Mouse (Mus musculus) MEL (cell line): ENCODE measurements around the gene Pigk. TPM values are rescaled to one million over a fixed set of nuclear protein-coding genes. Genes with fewer than 3 reads are reported as not detected.

ENCODE experiments used
- DNase-seq: peaks from one replicate; pipeline ENCODE4 v3.0.0; 2011; ENCODE audit warnings: low read depth, low spot score
- H3K27ac ChIP-seq: 2 replicates; pipeline ENCODE4 v1.5.1; 2012; ENCODE audit warnings: low read depth, mild to moderate bottlenecking, control low read depth, low read length, moderate library complexity; ENCODE audit not compliant: control insufficient read depth
- H3K27me3 ChIP-seq, 2 experiments: fragments of 150-350 bp in 1 of 2; sonication (generic) in 1 of 2; 2 replicates each; pipeline ENCODE4 v1.6.1; 2012; ENCODE audit warnings: low read length in 2 of 2, mild to moderate bottlenecking in 2 of 2, improper control_type of control experiment in 1 of 2, moderate library complexity in 1 of 2; ENCODE audit not compliant: insufficient read depth in 2 of 2, control insufficient read depth in 1 of 2
- H3K36me3 ChIP-seq, 2 experiments: 2 replicates each; pipeline ENCODE4 v1.6.1; 2012 to 2014; ENCODE audit warnings: low read length in 2 of 2, improper control_type of control experiment in 1 of 2, inconsistent platforms in 1 of 2, mild to moderate bottlenecking in 1 of 2; ENCODE audit not compliant: insufficient read depth in 2 of 2, control insufficient read depth in 1 of 2
- H3K4me1 ChIP-seq, 2 experiments: fragments of 150-350 bp in 1 of 2; sonication (generic) in 1 of 2; 2 replicates each; pipeline ENCODE4 v1.6.1; 2012; ENCODE audit warnings: low read length in 2 of 2, improper control_type of control experiment in 1 of 2, mild to moderate bottlenecking in 1 of 2; ENCODE audit not compliant: insufficient read depth in 2 of 2, control insufficient read depth in 1 of 2
- H3K4me3 ChIP-seq, 2 experiments: fragments of 150-350 bp in 1 of 2; sonication (generic) in 1 of 2; 2 replicates each; pipeline ENCODE4 v1.5.1; 2012; ENCODE audit warnings: low read depth in 2 of 2, low read length in 2 of 2, mild to moderate bottlenecking in 2 of 2, moderate library complexity in 2 of 2, control low read depth in 1 of 2, improper control_type of control experiment in 1 of 2; ENCODE audit not compliant: control insufficient read depth in 1 of 2, insufficient read depth in 1 of 2
- H3K79me2 ChIP-seq: 2 replicates; pipeline ENCODE4 v1.6.1; 2012; ENCODE audit warnings: mild to moderate bottlenecking, low read length, moderate library complexity; ENCODE audit not compliant: control insufficient read depth, poor library complexity, insufficient read depth
- H3K9ac ChIP-seq: 2 replicates; pipeline ENCODE4 v1.6.1; 2012; ENCODE audit warnings: low read depth, mild to moderate bottlenecking, control low read depth, low read length, moderate library complexity; ENCODE audit not compliant: control insufficient read depth, poor library complexity, severe bottlenecking
- H3K9me3 ChIP-seq: fragments of 150-350 bp; sonication (generic); replicated peaks from 2 replicates; pipeline ENCODE4 v1.6.1; 2012; ENCODE audit warnings: mild to moderate bottlenecking, low read length, improper control_type of control experiment, moderate library complexity; ENCODE audit not compliant: insufficient read depth
- CHD1 ChIP-seq: IDR thresholded peaks from 2 replicates; pipeline ENCODE4 v1.6.1; 2012; ENCODE audit warnings: low read depth, mild to moderate bottlenecking, inconsistent platforms, low read length, improper control_type of control experiment
- CTCF ChIP-seq, 3 experiments: IDR thresholded peaks in 2 of 3; conservative IDR thresholded peaks in 1 of 3; 2 replicates each; pipeline ENCODE4 v1.5.1; 2011 to 2012; ENCODE audit warnings: low read length in 3 of 3, low read depth in 2 of 3, mild to moderate bottlenecking in 2 of 3, improper control_type of control experiment in 1 of 3, inconsistent platforms in 1 of 3, mixed read lengths in 1 of 3, moderate library complexity in 1 of 3; ENCODE audit not compliant: control insufficient read depth in 1 of 3, insufficient read depth in 1 of 3, poor library complexity in 1 of 3, severe bottlenecking in 1 of 3
- E2F4 ChIP-seq: IDR thresholded peaks from 2 replicates; pipeline ENCODE4 v1.6.1; 2011; ENCODE audit warnings: low read depth, low read length, improper control_type of control experiment, borderline replicate concordance
- ELF1 ChIP-seq: IDR thresholded peaks from 2 replicates; pipeline ENCODE4 v1.6.1; 2014; ENCODE audit warnings: low read depth, mild to moderate bottlenecking, inconsistent platforms, low read length, improper control_type of control experiment, moderate library complexity
- EP300 ChIP-seq, 2 experiments: IDR thresholded peaks; 2 replicates each; pipeline ENCODE4 v1.6.1; 2011; ENCODE audit warnings: improper control_type of control experiment in 2 of 2, low read length in 2 of 2, low read depth in 1 of 2, mild to moderate bottlenecking in 1 of 2
- ETS1 ChIP-seq: IDR thresholded peaks from 2 replicates; pipeline ENCODE4 v1.6.1; 2012; ENCODE audit warnings: low read depth, mild to moderate bottlenecking, inconsistent platforms, low read length, improper control_type of control experiment, moderate library complexity
- GABPA ChIP-seq: IDR thresholded peaks from 2 replicates; pipeline ENCODE4 v1.6.1; 2012; ENCODE audit warnings: low read depth, mild to moderate bottlenecking, inconsistent platforms, low read length, improper control_type of control experiment, moderate library complexity
- MAFK ChIP-seq: IDR thresholded peaks from 2 replicates; pipeline ENCODE4 v1.6.1; 2011; ENCODE audit warnings: low read depth, mild to moderate bottlenecking, low read length, improper control_type of control experiment, borderline replicate concordance
- MAZ ChIP-seq: IDR thresholded peaks from 2 replicates; pipeline ENCODE4 v1.6.1; 2012; ENCODE audit warnings: low read depth, mild to moderate bottlenecking, inconsistent platforms, low read length, improper control_type of control experiment
- MEF2A ChIP-seq: IDR thresholded peaks from 2 replicates; pipeline ENCODE4 v1.6.1; 2014; ENCODE audit warnings: low read depth, mild to moderate bottlenecking, inconsistent platforms, low read length, improper control_type of control experiment; ENCODE audit not compliant: poor library complexity, insufficient replicate concordance, severe bottlenecking; ENCODE audit errors: extremely low read depth
- MXI1 ChIP-seq: IDR thresholded peaks from 2 replicates; pipeline ENCODE4 v1.6.1; 2011; ENCODE audit warnings: mild to moderate bottlenecking, low read depth, low read length, improper control_type of control experiment
- MYB ChIP-seq: IDR thresholded peaks from 2 replicates; pipeline ENCODE4 v1.6.1; 2011; ENCODE audit warnings: mild to moderate bottlenecking, low read depth, low read length, improper control_type of control experiment
- MYC ChIP-seq: IDR thresholded peaks from 2 replicates; pipeline ENCODE4 v1.6.1; 2011; ENCODE audit warnings: low read depth, mild to moderate bottlenecking, low read length, improper control_type of control experiment, moderate library complexity
- NRF1 ChIP-seq: IDR thresholded peaks from 2 replicates; pipeline ENCODE4 v1.6.1; 2014; ENCODE audit warnings: low read depth, mild to moderate bottlenecking, inconsistent platforms, low read length, improper control_type of control experiment, moderate library complexity; ENCODE audit not compliant: poor library complexity, insufficient read depth, severe bottlenecking
- POLR2A ChIP-seq, 2 experiments: IDR thresholded peaks; 2 replicates each; pipeline ENCODE4 v1.6.1; 2011 to 2012; ENCODE audit warnings: low read length in 2 of 2, mild to moderate bottlenecking in 2 of 2, control low read depth in 1 of 2, improper control_type of control experiment in 1 of 2, low read depth in 1 of 2, moderate library complexity in 1 of 2; ENCODE audit not compliant: control insufficient read depth in 1 of 2, insufficient read depth in 1 of 2, poor library complexity in 1 of 2
- POLR2AphosphoS2 ChIP-seq: IDR thresholded peaks from 2 replicates; pipeline ENCODE4 v1.6.1; 2011; ENCODE audit warnings: low read length, improper control_type of control experiment
- RAD21 ChIP-seq: IDR thresholded peaks from 2 replicates; pipeline ENCODE4 v1.6.1; 2011; ENCODE audit warnings: mild to moderate bottlenecking, low read depth, low read length, improper control_type of control experiment
- RCOR1 ChIP-seq: IDR thresholded peaks from 2 replicates; pipeline ENCODE4 v1.6.1; 2012; ENCODE audit warnings: low read depth, mild to moderate bottlenecking, inconsistent platforms, low read length, improper control_type of control experiment
- TBP ChIP-seq: IDR thresholded peaks from 2 replicates; pipeline ENCODE4 v1.8.0; 2011; ENCODE audit warnings: low read depth, low read length, improper control_type of control experiment
- TCF12 ChIP-seq: IDR thresholded peaks from 2 replicates; pipeline ENCODE4 v1.6.1; 2014; ENCODE audit warnings: low read depth, mild to moderate bottlenecking, inconsistent platforms, low read length, improper control_type of control experiment, moderate library complexity
- USF1 ChIP-seq: IDR thresholded peaks from 2 replicates; pipeline ENCODE4 v1.6.1; 2014; ENCODE audit warnings: low read depth, mild to moderate bottlenecking, inconsistent platforms, low read length, improper control_type of control experiment, moderate library complexity
- USF2 ChIP-seq, 2 experiments: IDR thresholded peaks; 2 replicates each; pipeline ENCODE4 v1.6.1; 2011 to 2012; ENCODE audit warnings: improper control_type of control experiment in 2 of 2, low read length in 2 of 2, borderline replicate concordance in 1 of 2, inconsistent platforms in 1 of 2, low read depth in 1 of 2, mild to moderate bottlenecking in 1 of 2; ENCODE audit not compliant: insufficient read depth in 1 of 2
- ZC3H11A ChIP-seq: IDR thresholded peaks from 2 replicates; pipeline ENCODE4 v1.6.1; 2012; ENCODE audit warnings: low read depth, mild to moderate bottlenecking, inconsistent platforms, low read length, improper control_type of control experiment
- ZMIZ1 ChIP-seq: IDR thresholded peaks from 2 replicates; pipeline ENCODE4 v1.6.1; 2012; ENCODE audit warnings: low read depth, mild to moderate bottlenecking, inconsistent platforms, low read length, improper control_type of control experiment, moderate library complexity
- ZNF384 ChIP-seq: IDR thresholded peaks from 2 replicates; pipeline ENCODE4 v1.6.1; 2012; ENCODE audit warnings: low read depth, mild to moderate bottlenecking, inconsistent platforms, low read length, improper control_type of control experiment
- polyA plus RNA-seq, 2 experiments: library from polyadenylated mRNA; stranded (reverse) in 1 of 2; unstranded in 1 of 2; fragments of >175 nt in 1 of 2; fragments of >200 nt in 1 of 2; gene quantifications; 2 replicates each; pipeline versions ENCODE4 v1.2.1 to v1.2.4; 2012; ENCODE audit warnings: low replicate concordance in 2 of 2, low read depth in 1 of 2; ENCODE audit not compliant: insufficient read length in 2 of 2, insufficient read depth in 1 of 2, missing spikeins in 1 of 2
- total RNA-seq: library from RNA; depleted of rRNA; stranded (reverse); fragments of 300-350 nt; gene quantifications from 2 replicates; pipeline ENCODE4 v1.2.3, GENCODE M21; 2012

The Pigk gene
- total and polyA plus RNA-seq, 3 experiments: 14.6 to 17.8 TPM; not detected in 1

DNA sequence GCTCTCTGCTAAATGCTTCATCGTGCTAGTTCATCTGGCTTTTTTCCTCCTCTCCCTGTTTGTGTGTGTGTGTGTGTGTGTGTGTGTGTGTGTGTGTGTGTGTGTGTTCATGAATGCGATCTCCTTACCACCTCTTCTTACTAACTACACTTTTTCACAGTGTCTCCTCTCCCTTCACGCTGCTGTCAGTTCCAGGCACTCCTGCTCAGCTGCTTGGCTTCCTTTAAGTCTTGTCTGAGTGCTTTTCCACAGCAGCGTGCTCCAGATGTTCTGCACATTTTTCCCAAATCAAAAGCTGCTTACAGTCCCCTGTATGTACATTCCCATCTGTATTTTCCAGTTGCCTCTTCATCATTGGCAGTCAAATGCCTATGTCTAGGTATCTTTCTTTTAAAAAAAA lies 79.1 kb downstream of the Pigk start:
- Histone ChIP-seq H3K9ac (no peak overlapping the region), H3K79me2 (no peaks in the 10 kb centered on the region), H3K4me3 (no peak overlapping the region), H3K27ac (no peak overlapping the region), H3K9me3 (no peaks in the 10 kb centered on the region), H3K36me3 (no peaks in the 10 kb centered on the region), H3K27me3 (no peaks in the 10 kb centered on the region), H3K4me1 (no peaks in the 10 kb centered on the region)
- TF ChIP-seq MEF2A (no peak), TCF12 (no peak), ELF1 (no peak), GABPA (no peak), ZC3H11A (no peak), RCOR1 (no peak), MYB (no peak), MXI1 (no peak)
- DNase-seq: no peak

- Histone ChIP-seq H3K79me2 (no peaks in the 10 kb centered on the region), H3K36me3 (no peaks in the 10 kb centered on the region), H3K27me3 (no peaks in the 10 kb centered on the region), H3K9me3 (no peaks in the 10 kb centered on the region), H3K4me1 (no peaks in the 10 kb centered on the region), H3K27ac (no peak overlapping the region), H3K9ac (no peak overlapping the region), H3K4me3 (no peak overlapping the region)
- DNase-seq: no peak
- TF ChIP-seq TCF12: no peak
- TF ChIP-seq MYB: no peak
- no peak for TF ChIP-seq RAD21
- no peak for TF ChIP-seq CTCF (IDR thresholded peaks at IDR 0.05 in 2 of 3, conservative IDR thresholded peaks at IDR 0.05 in 1 of 3; ENCODE audit: control insufficient read depth in 1 of 3, insufficient read depth in 1 of 3, low read depth in 2 of 3, low read length in 3 of 3, poor library complexity in 1 of 3, severe bottlenecking in 1 of 3)
Measured at GRCm38 (mm10) chr3:152796216-152796615, 82.3 kb downstream of the Pigk start.

DNA sequence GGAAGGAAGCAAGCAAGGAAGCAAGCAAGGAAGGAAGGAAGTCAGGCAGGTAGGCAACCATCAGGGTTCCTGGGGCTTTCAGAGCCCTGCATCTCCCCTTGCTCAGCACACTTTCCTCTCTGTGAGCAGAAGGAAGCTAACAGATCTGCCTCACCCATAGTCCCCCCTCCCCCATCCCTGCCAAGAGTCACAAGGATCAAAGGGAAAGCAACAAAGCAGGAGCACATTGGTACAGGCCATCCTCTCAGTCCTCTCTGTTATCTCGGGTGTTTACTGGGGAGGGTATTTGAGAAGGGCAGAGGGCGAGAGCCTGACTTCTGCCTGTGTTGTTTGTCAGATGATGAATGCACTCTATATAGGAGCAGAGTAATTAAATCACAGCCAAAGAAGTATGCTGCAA lies 83.5 kb downstream of the Pigk start:
- Histone ChIP-seq H3K4me1 (no peaks in the 10 kb centered on the region), H3K9me3 (no peaks in the 10 kb centered on the region), H3K27ac (no peak overlapping the region), H3K36me3 (no peaks in the 10 kb centered on the region), H3K27me3 (no peaks in the 10 kb centered on the region), H3K9ac (no peak overlapping the region), H3K79me2 (no peaks in the 10 kb centered on the region), H3K4me3 (no peak overlapping the region)
- no peak for DNase-seq
- TF ChIP-seq ZC3H11A (no peak), E2F4 (no peak), MYB (no peak), RCOR1 (no peak), MAZ (no peak), USF1 (no peak), MYC (no peak), USF2 (IDR thresholded peaks at IDR 0.05; ENCODE audit: borderline replicate concordance in 1 of 2, insufficient read depth in 1 of 2, low read depth in 1 of 2, low read length in 2 of 2) (no peak), TBP (no peak), MAFK (no peak), CHD1 (no peak), MXI1 (no peak), NRF1 (no peak), ETS1 (no peak), ZMIZ1 (no peak), POLR2A (IDR thresholded peaks at IDR 0.05; ENCODE audit: control insufficient read depth in 1 of 2, insufficient read depth in 1 of 2, low read depth in 1 of 2, low read length in 2 of 2, poor library complexity in 1 of 2) (no peak), ZNF384 (no peak), POLR2AphosphoS2 (no peak), EP300 (IDR thresholded peaks at IDR 0.05; ENCODE audit: low read depth in 1 of 2, low read length in 2 of 2) (no peak)
